Mouse (Mus musculus) thymus, adult 2 months (tissue): ENCODE data around the gene Tnfrsf14. TPM values are rescaled to one million over a fixed set of nuclear protein-coding genes. Genes with fewer than 3 reads are reported as not detected.
A peak's percentile ranks its signal among the peaks of the same experiment; 100 is the strongest.

Experiments used
- DNase-seq: peaks from one replicate; pipeline ENCODE4 v3.0.0; 2021
- H3K27ac ChIP-seq: fragments of 200-500 bp; 2 replicates; pipeline ENCODE4 v1.5.1; 2012; ENCODE audit warnings: low read length, control low read depth; ENCODE audit not compliant: control insufficient read depth, insufficient read depth
- H3K27me3 ChIP-seq: fragments of 200-500 bp; 2 replicates; pipeline ENCODE4 v1.6.1; 2012; ENCODE audit warnings: mild to moderate bottlenecking, low read length, moderate library complexity, mixed read lengths; ENCODE audit not compliant: control insufficient read depth, insufficient read depth
- H3K36me3 ChIP-seq: fragments of 200-500 bp; 2 replicates; pipeline ENCODE4 v1.6.1; 2012; ENCODE audit warnings: mild to moderate bottlenecking, low read length, moderate library complexity; ENCODE audit not compliant: control insufficient read depth, insufficient read depth
- H3K4me1 ChIP-seq: fragments of 200-500 bp; replicated peaks from 2 replicates; pipeline ENCODE4 v1.6.1; 2012; ENCODE audit warnings: low read length; ENCODE audit not compliant: control insufficient read depth, insufficient read depth
- H3K4me3 ChIP-seq: fragments of 200-500 bp; 2 replicates; pipeline ENCODE4 v1.5.1; 2012; ENCODE audit warnings: mild to moderate bottlenecking, low read length, control low read depth, moderate library complexity; ENCODE audit not compliant: control insufficient read depth, insufficient read depth
- CTCF ChIP-seq: fragments of 200-500 bp; IDR thresholded peaks from 2 replicates; pipeline ENCODE4 v1.5.1; 2012; ENCODE audit warnings: mild to moderate bottlenecking, control low read depth, low read length, moderate library complexity, borderline replicate concordance; ENCODE audit not compliant: control insufficient read depth, poor library complexity, insufficient read depth; ENCODE audit errors: extremely low read depth
- POLR2A ChIP-seq: fragments of 200-500 bp; IDR thresholded peaks from 2 replicates; pipeline ENCODE4 v1.6.1; 2012; ENCODE audit warnings: mild to moderate bottlenecking, low read length, control low read depth, moderate library complexity; ENCODE audit not compliant: control insufficient read depth, poor library complexity, insufficient read depth; ENCODE audit errors: extremely low read depth
- WGBS: fragments of 180-500 bp; shearing (Covaris S2); methylation state at CpG from one replicate; pipeline ENCODE4 v1.1.7; 2018; 5-methylcytosine and 5-hydroxymethylcytosine counted together
- polyA plus RNA-seq: library from polyadenylated mRNA; depleted of rRNA; stranded (reverse); fragments of >200 nt; gene quantifications from 2 replicates; pipeline ENCODE4 v1.2.3, GENCODE M21; 2012

Gene Tnfrsf14
- polyA plus RNA-seq, 1 experiment, result 227 TPM

- WGBS, result 59% methylated on average over 12 of the region's 12 CpGs
- peak overlapping the region; percentile 12; the same call in 1 of the 2 replicates for H3K27ac ChIP-seq
- no peak for TF ChIP-seq CTCF
- TF ChIP-seq POLR2A, result no peak
- no peak overlapping the region for H3K4me3 ChIP-seq
- no peaks in the 10 kb centered on the region for H3K27me3 ChIP-seq
- peaks cover 2% of the 10 kb centered on the region; the same call in 1 of the 2 replicates for H3K36me3 ChIP-seq
- peaks cover 32% of the 10 kb centered on the region for H3K4me1 ChIP-seq
- no peak for DNase-seq
Measured at GRCm38 (mm10) chr4:154929088-154929660, 811 bp upstream of the Tnfrsf14 start.

- TF ChIP-seq CTCF (no peak), POLR2A (no peak)
- Histone ChIP-seq H3K4me1 (peaks cover 31% of the 10 kb centered on the region), H3K4me3 (peak overlapping the region; percentile 55), H3K27me3 (no peaks in the 10 kb centered on the region), H3K27ac (peak overlapping the region; percentile 93), H3K36me3 (peaks cover 14% of the 10 kb centered on the region; the same call in 1 of the 2 replicates)
- WGBS, result 1% methylated on average over 5 of the region's 5 CpGs
- peak; percentile 58 for DNase-seq
Measured at GRCm38 (mm10) chr4:154927899-154928337, 445 bp downstream of the Tnfrsf14 start.

GRCm38 (mm10) chr4:154926969-154927898 lies 1.1 kb downstream of the Tnfrsf14 start:
- peaks cover 31% of the 10 kb centered on the region for H3K4me1 ChIP-seq
- no peaks in the 10 kb centered on the region for H3K27me3 ChIP-seq
- 0 out of 2 replicates have a peak, but pooled peaks have one; percentile 18 for TF ChIP-seq CTCF
- TF ChIP-seq POLR2A, result no peak
- peak overlapping the region; percentile 55 for H3K4me3 ChIP-seq
- H3K36me3 ChIP-seq, result peaks cover 16% of the 10 kb centered on the region; the same call in 1 of the 2 replicates
- DNase-seq, result peak; percentile 49
- peak overlapping the region; percentile 93 for H3K27ac ChIP-seq
- WGBS, result 12% methylated on average over 9 of the region's 9 CpGs

GRCm38 (mm10) chr4:154925413-154925812 lies 3.0 kb downstream of the Tnfrsf14 start:
- Histone ChIP-seq H3K4me1 (peaks cover 31% of the 10 kb centered on the region), H3K4me3 (no peak overlapping the region), H3K36me3 (peaks cover 19% of the 10 kb centered on the region; the same call in 1 of the 2 replicates), H3K27ac (no peak overlapping the region), H3K27me3 (no peaks in the 10 kb centered on the region)
- TF ChIP-seq CTCF (peak; percentile 88; the same call in 1 of the 2 replicates), POLR2A (no peak)
- 81% methylated on average over 4 of the region's 4 CpGs for WGBS
- DNase-seq, result peak; percentile 75

- Histone ChIP-seq H3K27ac (no peak overlapping the region), H3K4me3 (no peak overlapping the region), H3K36me3 (peaks cover 25% of the 10 kb centered on the region), H3K27me3 (no peaks in the 10 kb centered on the region), H3K4me1 (peaks cover 17% of the 10 kb centered on the region)
- no peak for TF ChIP-seq CTCF
- no peak for TF ChIP-seq POLR2A
- DNase-seq, result no peak
- WGBS, result 91% methylated on average over 5 of the region's 5 CpGs
Measured at GRCm38 (mm10) chr4:154922931-154923330, 5.4 kb downstream of the Tnfrsf14 start.

- Histone ChIP-seq H3K27ac (no peak overlapping the region), H3K4me3 (no peak overlapping the region), H3K27me3 (no peaks in the 10 kb centered on the region), H3K36me3 (peaks cover 31% of the 10 kb centered on the region), H3K4me1 (peaks cover 10% of the 10 kb centered on the region)
- whole genome bisulfite sequencing, result 94% methylated on average over 4 of the region's 4 CpGs
- no peak for DNase-seq
- TF ChIP-seq POLR2A (no peak), CTCF (no peak)
Measured at GRCm38 (mm10) chr4:154922291-154922690, 6.1 kb downstream of the Tnfrsf14 start.
